Mouse (Mus musculus) heart, postnatal 0 days (tissue): ENCODE data around the gene Fut8. TPM values are rescaled to one million over a fixed set of nuclear protein-coding genes. Genes with fewer than 3 reads are reported as not detected.

Experiments used
- ATAC-seq: fragments of 200-750 bp; cut with Nextera tagmentation; 2 replicates; pipeline ENCODE4 v1.8.0; 2017; ENCODE audit warnings: low read depth, moderate number of reproducible peaks, moderate library complexity; ENCODE audit not compliant: insufficient read depth
- DNase-seq: peaks from one replicate; pipeline ENCODE4 v3.0.0-alpha.2; 2016; ENCODE audit warnings: low spot score
- H3K27ac ChIP-seq: fragments of 300-500 bp; sonication (generic); 2 replicates; pipeline ENCODE4 v1.5.1; 2014; ENCODE audit warnings: low read depth, mild to moderate bottlenecking
- H3K27me3 ChIP-seq: fragments of 300-500 bp; sonication (generic); 2 replicates; pipeline ENCODE4 v1.6.1; 2014; ENCODE audit warnings: low read length, mixed read lengths; ENCODE audit not compliant: control insufficient read depth, insufficient read depth
- H3K36me3 ChIP-seq: fragments of 300-500 bp; sonication (generic); replicated peaks from 2 replicates; pipeline ENCODE4 v1.6.1; 2014; ENCODE audit warnings: low read length, mixed read lengths; ENCODE audit not compliant: control insufficient read depth, insufficient read depth
- H3K4me1 ChIP-seq: fragments of 300-500 bp; sonication (generic); 2 replicates; pipeline ENCODE4 v1.6.1; 2014; ENCODE audit warnings: antibody characterized with exemption; ENCODE audit not compliant: control insufficient read depth, insufficient read depth
- H3K4me2 ChIP-seq: fragments of 300-500 bp; sonication (generic); 2 replicates; pipeline ENCODE4 v1.6.1; 2014; ENCODE audit warnings: low read depth, mild to moderate bottlenecking, low read length, moderate library complexity
- H3K4me3 ChIP-seq: fragments of 300-500 bp; sonication (generic); 2 replicates; pipeline ENCODE4 v1.5.1; 2014; ENCODE audit warnings: low read depth, low read length
- H3K9ac ChIP-seq: fragments of 300-500 bp; sonication (generic); replicated peaks from 2 replicates; pipeline ENCODE4 v1.6.1; 2014; ENCODE audit warnings: low read depth, low read length, mixed read lengths
- H3K9me3 ChIP-seq: fragments of 300-500 bp; sonication (generic); replicated peaks from 2 replicates; pipeline ENCODE4 v1.6.1; 2016; ENCODE audit warnings: low read length; ENCODE audit not compliant: control insufficient read depth
- CTCF ChIP-seq: IDR thresholded peaks from 2 replicates; pipeline ENCODE4 v1.5.1; 2016; ENCODE audit warnings: antibody characterized with exemption, control low read depth, low read depth
- EP300 ChIP-seq: IDR thresholded peaks from 2 replicates; pipeline ENCODE4 v1.6.1; 2016; ENCODE audit warnings: antibody characterized with exemption, low read depth
- WGBS: fragments of 180-500 bp; shearing (Covaris S2); extraction: QIAGEN DNeasy Blood & Tissue Kit; methylation state at CpG from one replicate; pipeline ENCODE4 v1.1.7; 2014; 5-methylcytosine and 5-hydroxymethylcytosine counted together
- polyA plus RNA-seq: library from polyadenylated mRNA; unstranded; fragments of >200 nt; fragmentation: Nextera tagmentation; extraction: Ambion mirVana; gene quantifications from 2 replicates; pipeline ENCODE4 v1.2.1, GENCODE M21; 2015
- total RNA-seq: library from RNA; depleted of rRNA; stranded (reverse); fragments of >200 nt; gene quantifications from 2 replicates; pipeline ENCODE4 v1.2.3, GENCODE M21; 2014; ENCODE audit warnings: low replicate concordance

The Fut8 gene
- total and polyA plus RNA-seq, 2 experiments from 2014 or later, result 11.1 to 20.2 TPM

DNA sequence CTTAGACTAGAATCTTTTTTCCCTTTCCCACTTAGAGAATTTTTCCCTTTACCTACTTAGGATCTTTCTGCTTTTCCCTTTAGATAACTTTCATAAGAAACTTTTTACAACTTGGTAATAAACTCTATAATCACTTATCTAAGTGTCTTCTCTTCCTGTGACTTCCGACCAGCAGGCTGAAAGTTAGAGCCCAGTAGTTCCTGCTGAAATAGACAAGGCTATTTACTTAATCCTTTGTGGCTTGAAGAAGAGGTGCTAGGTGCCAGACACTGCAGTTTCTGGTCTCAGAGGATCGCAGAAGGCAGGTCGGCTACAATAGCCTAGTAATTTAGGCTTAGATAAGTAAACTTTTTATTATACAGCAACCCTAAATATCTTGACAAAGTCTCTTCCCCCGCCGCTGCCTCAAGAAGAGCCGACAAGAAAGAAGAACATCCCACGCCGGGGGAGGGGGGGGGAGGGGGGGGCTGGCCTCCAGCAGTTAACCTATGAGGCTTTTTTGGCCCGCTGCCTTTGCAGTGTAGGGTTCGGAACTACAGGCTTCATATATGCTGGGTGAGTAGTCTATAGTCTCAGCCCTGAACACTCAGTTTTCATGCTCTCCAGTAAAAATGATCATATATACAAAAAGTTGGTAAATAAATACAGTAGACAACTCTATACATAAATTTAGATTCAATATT, 36.3 kb upstream of the Fut8 start:
- no peak for TF ChIP-seq CTCF
- TF ChIP-seq EP300, result no peak
- Histone ChIP-seq H3K4me2 (no peak overlapping the region), H3K9me3 (no peaks in the 10 kb centered on the region), H3K36me3 (no peaks in the 10 kb centered on the region), H3K27ac (no peak overlapping the region), H3K4me3 (no peak overlapping the region), H3K4me1 (no peaks in the 10 kb centered on the region; the same call in 1 of the 2 replicates), H3K9ac (no peak overlapping the region), H3K27me3 (no peaks in the 10 kb centered on the region)
- ATAC-seq (no peak), DNase-seq (no peak)
- 59% methylated on average over 10 of the region's 10 CpGs for WGBS

DNA sequence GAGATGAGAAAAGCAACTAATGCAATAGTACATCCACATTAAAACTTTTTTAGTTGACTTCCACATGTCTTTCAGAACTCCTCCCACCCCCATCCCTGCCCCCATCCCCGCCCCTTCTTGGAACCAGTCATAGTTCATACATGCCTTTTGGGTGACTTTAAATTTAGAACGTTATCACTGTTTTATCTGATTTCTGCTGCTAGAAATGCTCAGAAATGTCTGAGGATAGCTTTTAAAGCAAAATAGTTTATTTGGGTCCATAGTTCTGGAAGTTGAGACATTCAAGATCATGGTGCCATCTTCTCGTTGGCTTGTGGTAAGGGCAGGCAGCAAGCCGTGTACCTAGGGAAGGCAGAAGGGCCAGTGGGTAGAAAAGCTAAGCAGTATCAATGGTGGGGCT, 34.8 kb upstream of the Fut8 start:
- H3K9ac ChIP-seq, result no peak overlapping the region
- H3K9me3 ChIP-seq, result no peaks in the 10 kb centered on the region
- H3K27me3 ChIP-seq, result no peaks in the 10 kb centered on the region
- no peaks in the 10 kb centered on the region; the same call in 1 of the 2 replicates for H3K4me1 ChIP-seq
- no peak overlapping the region for H3K4me2 ChIP-seq
- no peaks in the 10 kb centered on the region for H3K36me3 ChIP-seq
- no peak overlapping the region for H3K4me3 ChIP-seq
- TF ChIP-seq EP300 (no peak), CTCF (no peak)
- 83% methylated on average over 4 of the region's 4 CpGs for WGBS
- ATAC-seq, result no peak
- DNase-seq, result no peak
- H3K27ac ChIP-seq, result no peak overlapping the region

DNA sequence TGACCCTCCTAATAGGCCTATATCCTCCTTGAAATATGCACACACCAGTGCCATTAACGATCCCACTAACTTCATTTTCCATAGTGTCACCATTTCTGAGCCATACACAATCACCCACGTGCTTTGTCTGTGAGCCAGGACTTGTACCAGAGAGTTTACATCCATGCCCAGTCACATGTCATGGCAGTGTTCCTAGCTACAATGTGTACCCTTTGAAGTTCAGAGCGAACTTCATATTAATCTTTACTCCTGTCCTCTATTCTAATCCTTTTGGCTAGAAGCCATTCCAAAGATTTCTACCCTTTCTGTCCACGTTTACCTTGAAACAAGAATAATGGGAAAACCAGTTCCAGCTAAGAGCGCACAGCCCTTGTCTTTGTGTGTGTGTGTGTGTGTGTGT, 31.1 kb upstream of the Fut8 start:
- 67% methylated on average over 5 of the region's 5 CpGs for WGBS
- no peaks in the 10 kb centered on the region for H3K36me3 ChIP-seq
- no peak overlapping the region for H3K27ac ChIP-seq
- H3K4me3 ChIP-seq, result no peak overlapping the region
- ATAC-seq (no peak), DNase-seq (no peak)
- H3K9me3 ChIP-seq, result no peaks in the 10 kb centered on the region
- TF ChIP-seq CTCF, result no peak
- TF ChIP-seq EP300, result no peak
- H3K4me1 ChIP-seq, result no peaks in the 10 kb centered on the region
- no peak overlapping the region for H3K9ac ChIP-seq
- no peaks in the 10 kb centered on the region for H3K27me3 ChIP-seq
- no peak overlapping the region for H3K4me2 ChIP-seq

DNA sequence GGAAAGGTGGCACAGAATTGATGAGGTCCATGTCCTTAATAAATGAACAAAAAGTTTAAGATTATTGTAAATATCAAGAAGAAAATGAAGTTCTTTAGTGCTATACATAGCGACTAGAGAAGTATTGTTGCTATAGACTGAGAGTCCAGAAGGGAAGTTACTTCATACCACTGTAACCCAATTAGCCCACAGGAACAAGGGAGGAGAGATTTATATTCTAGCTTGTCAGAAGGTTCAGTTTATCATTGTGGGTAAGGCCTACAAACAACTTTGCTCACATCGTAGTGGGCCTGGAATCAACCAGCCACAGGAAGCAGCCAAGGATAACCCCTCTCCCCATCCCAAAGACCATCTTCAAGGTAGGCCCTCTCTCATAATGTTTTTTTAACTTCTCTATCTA, 29.9 kb upstream of the Fut8 start:
- Histone ChIP-seq H3K4me2 (no peak overlapping the region), H3K27me3 (no peaks in the 10 kb centered on the region), H3K36me3 (no peaks in the 10 kb centered on the region), H3K4me1 (no peaks in the 10 kb centered on the region), H3K27ac (no peak overlapping the region), H3K4me3 (no peak overlapping the region), H3K9me3 (no peaks in the 10 kb centered on the region), H3K9ac (no peak overlapping the region)
- WGBS, result 90% methylated on average over 2 of the region's 2 CpGs
- DNase-seq (no peak), ATAC-seq (no peak)
- TF ChIP-seq EP300 (no peak), CTCF (no peak)

DNA sequence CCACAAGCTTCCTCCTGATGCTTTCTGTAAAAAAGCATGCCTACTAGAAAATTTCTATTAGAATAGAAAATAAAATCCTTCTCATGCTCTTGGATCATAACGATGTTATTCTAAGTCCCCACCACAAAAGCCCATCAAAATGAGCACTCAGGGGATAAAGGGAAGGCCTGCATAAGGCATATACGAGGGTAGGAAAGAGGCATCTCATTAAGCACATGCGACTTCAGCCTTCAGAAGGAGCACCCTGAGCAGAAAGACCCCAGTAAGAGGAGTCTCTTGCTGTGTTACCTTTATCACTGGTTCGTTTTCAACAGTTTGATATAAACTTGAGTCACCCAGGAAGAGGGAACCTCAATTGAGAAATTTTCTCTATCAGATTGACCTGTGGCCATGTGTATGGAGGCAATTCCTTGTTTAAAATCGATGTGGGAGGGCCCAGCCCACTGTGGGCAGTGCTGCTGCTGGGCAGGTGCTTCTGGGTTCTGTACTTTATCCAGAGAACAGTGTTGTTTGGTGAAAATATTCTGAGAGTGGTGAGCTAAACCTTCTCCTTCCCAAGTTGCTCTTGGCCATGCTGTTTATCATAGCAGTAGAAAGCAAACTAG, 29.2 kb upstream of the Fut8 start:
- H3K27me3 ChIP-seq, result no peaks in the 10 kb centered on the region
- no peaks in the 10 kb centered on the region for H3K4me1 ChIP-seq
- no peaks in the 10 kb centered on the region for H3K9me3 ChIP-seq
- ATAC-seq (no peak), DNase-seq (no peak)
- no peak overlapping the region for H3K4me2 ChIP-seq
- H3K9ac ChIP-seq, result no peak overlapping the region
- no peak overlapping the region for H3K4me3 ChIP-seq
- no peak overlapping the region for H3K27ac ChIP-seq
- no peaks in the 10 kb centered on the region for H3K36me3 ChIP-seq
- WGBS, result 70% methylated on average over 5 of the region's 5 CpGs
- TF ChIP-seq CTCF (no peak), EP300 (no peak)
